Mouse (Mus musculus) G1E (cell line): ENCODE results near the gene Inpp5d. TPM values are rescaled to one million over a fixed set of nuclear protein-coding genes. Genes with fewer than 3 reads are reported as not detected.

Experiments used
- ATAC-seq: 2 replicates; pipeline ENCODE4 v1.8.0; 2016; ENCODE audit warnings: mild to moderate bottlenecking; ENCODE audit not compliant: insufficient number of reproducible peaks, poor library complexity, low FRiP score, severe bottlenecking; ENCODE audit errors: extremely low read depth
- DNase-seq: peaks from one replicate; pipeline ENCODE4 v3.0.0; 2012; ENCODE audit warnings: low spot score
- H3K27me3 ChIP-seq: 2 replicates; pipeline ENCODE4 v1.6.1; 2012; ENCODE audit warnings: mild to moderate bottlenecking, low read length, inconsistent platforms; ENCODE audit not compliant: insufficient read depth
- H3K36me3 ChIP-seq: replicated peaks from 2 replicates; pipeline ENCODE3; 2012; ENCODE audit warnings: mild to moderate bottlenecking, inconsistent platforms
- H3K4me1 ChIP-seq: 2 replicates; pipeline ENCODE4 v1.6.1; 2012; ENCODE audit warnings: low read depth, low read length, inconsistent platforms, mixed read lengths; ENCODE audit not compliant: insufficient read depth
- H3K4me3 ChIP-seq: 2 replicates; pipeline ENCODE4 v1.5.1; 2012; ENCODE audit warnings: low read depth, mild to moderate bottlenecking, inconsistent platforms, low read length, moderate library complexity, mixed read lengths
- H3K9me3 ChIP-seq: replicated peaks from 2 replicates; pipeline ENCODE4 v1.6.1; 2012; ENCODE audit warnings: inconsistent platforms
- CTCF ChIP-seq: IDR thresholded peaks from 2 replicates; pipeline ENCODE4 v1.5.1; 2012; ENCODE audit warnings: low read depth, low read length, inconsistent platforms, mixed read lengths
- GATA1 ChIP-seq: IDR thresholded peaks from 2 replicates; pipeline ENCODE4 v1.6.1; 2012; ENCODE audit warnings: borderline replicate concordance, low read length, inconsistent platforms, mixed read lengths
- GATA2 ChIP-seq: IDR thresholded peaks from 2 replicates; pipeline ENCODE4 v1.6.1; 2012; ENCODE audit warnings: low read depth, low read length, inconsistent platforms, borderline replicate concordance
- POLR2AphosphoS5 ChIP-seq: IDR thresholded peaks from 2 replicates; pipeline ENCODE4 v1.6.1; 2012; ENCODE audit warnings: low read depth, low read length, inconsistent platforms; ENCODE audit not compliant: insufficient replicate concordance
- TAL1 ChIP-seq: conservative IDR thresholded peaks from 2 replicates; pipeline ENCODE4 v1.6.1; 2012; ENCODE audit warnings: low read depth, low read length, inconsistent platforms, mixed read lengths
- polyA plus RNA-seq: library from polyadenylated mRNA; stranded (reverse); fragments of >175 nt; gene quantifications from 2 replicates; pipeline ENCODE4 v1.2.3, GENCODE M21; 2012
- total RNA-seq, 2 experiments: library from RNA; stranded (forward) in 1 of 2; stranded (reverse) in 1 of 2; fragments of 200-1000 nt in 1 of 2; fragments of >200 nt in 1 of 2; fragmentation: Nextera tagmentation in 1 of 2; gene quantifications; 2 replicates each; pipeline ENCODE4 v1.2.3; 2014 to 2017

Inpp5d gene
- total and polyA plus RNA-seq, 3 experiments, result 122 to 238 (median 186) TPM

GRCm38 (mm10) chr1:87621146-87621857 lies 1.2 kb downstream of the Inpp5d start:
- H3K4me1 ChIP-seq, result peaks cover 77% of the 10 kb centered on the region
- no peaks in the 10 kb centered on the region for H3K9me3 ChIP-seq
- H3K36me3 ChIP-seq, result peaks cover 47% of the 10 kb centered on the region
- ATAC-seq (no peak), DNase-seq (no peak)
- peak overlapping the region; percentile 74 for H3K4me3 ChIP-seq
- no peaks in the 10 kb centered on the region for H3K27me3 ChIP-seq
- no peak for TF ChIP-seq CTCF
- no peak for TF ChIP-seq POLR2AphosphoS5

DNA sequence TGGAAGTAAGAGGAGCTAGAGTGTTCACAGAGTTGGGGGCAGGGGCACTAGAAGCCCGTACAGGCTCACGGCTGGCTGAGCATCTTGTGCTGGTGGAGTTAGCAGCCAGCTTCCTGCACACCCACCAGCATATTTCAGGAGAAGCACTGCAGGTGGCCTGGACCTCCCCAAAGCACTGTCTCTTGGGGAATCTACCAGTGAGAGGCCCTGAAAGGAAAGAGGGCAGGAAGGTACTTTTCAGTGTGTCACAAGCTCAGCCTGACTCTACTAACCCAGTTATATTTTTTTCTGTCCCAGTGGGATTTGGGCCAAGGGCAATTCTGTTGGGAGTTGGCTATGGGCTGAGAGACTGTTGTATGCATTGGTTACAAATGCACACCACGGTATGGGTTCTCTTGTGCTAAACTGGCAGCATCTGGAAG lies 1.8 kb downstream of the Inpp5d start:
- DNase-seq (no peak), ATAC-seq (no peak)
- Histone ChIP-seq H3K27me3 (no peaks in the 10 kb centered on the region), H3K4me3 (peak overlapping the region; percentile 74), H3K9me3 (no peaks in the 10 kb centered on the region), H3K36me3 (peaks cover 52% of the 10 kb centered on the region), H3K4me1 (peaks cover 78% of the 10 kb centered on the region)
- no peak for TF ChIP-seq GATA1
- no peak for TF ChIP-seq GATA2
- no peak for TF ChIP-seq CTCF
- TF ChIP-seq POLR2AphosphoS5, result no peak
- TF ChIP-seq TAL1, result no peak

- Histone ChIP-seq H3K4me1 (peaks cover 97% of the 10 kb centered on the region), H3K27me3 (no peaks in the 10 kb centered on the region), H3K9me3 (no peaks in the 10 kb centered on the region), H3K4me3 (no peak overlapping the region; the same call in 1 of the 2 replicates), H3K36me3 (peaks cover 68% of the 10 kb centered on the region)
- DNase-seq, result no peak
- no peak for TF ChIP-seq GATA1
- TF ChIP-seq POLR2AphosphoS5, result no peak
- peak; percentile 55 for TF ChIP-seq TAL1
- no peak for TF ChIP-seq GATA2
- TF ChIP-seq CTCF, result no peak
- no peak for ATAC-seq
These were observed 4.0 kb downstream of the Inpp5d start for GRCm38 (mm10) chr1:87623977-87624666.

DNA sequence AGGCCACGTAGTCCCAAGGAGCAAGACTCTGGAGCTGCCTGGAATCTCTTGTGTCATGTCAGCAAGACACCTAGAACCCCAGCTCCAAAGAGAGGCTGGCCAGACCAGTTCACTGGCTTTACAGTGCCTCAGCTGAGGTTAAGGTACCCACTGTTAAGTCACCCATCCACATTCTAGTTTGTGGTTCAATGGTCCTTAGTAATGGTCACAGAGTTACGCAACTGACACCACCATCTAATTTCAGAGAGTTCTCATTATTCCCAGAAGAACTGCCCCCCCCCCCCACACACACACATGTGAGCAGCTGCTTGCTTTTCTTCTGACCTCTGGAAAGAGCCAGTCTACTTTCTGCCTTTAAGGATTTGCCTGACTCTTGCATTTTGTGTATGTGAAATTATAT lies 4.7 kb downstream of the Inpp5d start:
- peaks cover 97% of the 10 kb centered on the region for H3K4me1 ChIP-seq
- H3K4me3 ChIP-seq, result peak overlapping the region; percentile 17; the same call in 1 of the 2 replicates
- H3K9me3 ChIP-seq, result no peaks in the 10 kb centered on the region
- no peak for ATAC-seq
- no peak for TF ChIP-seq GATA2
- TF ChIP-seq CTCF, result no peak
- TF ChIP-seq TAL1, result no peak
- TF ChIP-seq POLR2AphosphoS5, result no peak
- TF ChIP-seq GATA1, result no peak
- H3K36me3 ChIP-seq, result peaks cover 75% of the 10 kb centered on the region
- no peaks in the 10 kb centered on the region for H3K27me3 ChIP-seq
- no peak for DNase-seq

- TF ChIP-seq CTCF, result no peak
- peaks cover 80% of the 10 kb centered on the region for H3K36me3 ChIP-seq
- H3K27me3 ChIP-seq, result no peaks in the 10 kb centered on the region
- DNase-seq (no peak), ATAC-seq (no peak)
- H3K4me1 ChIP-seq, result peaks cover 97% of the 10 kb centered on the region
- no peaks in the 10 kb centered on the region for H3K9me3 ChIP-seq
- H3K4me3 ChIP-seq, result peak overlapping the region; percentile 31; the same call in 1 of the 2 replicates
These were observed 5.3 kb downstream of the Inpp5d start for GRCm38 (mm10) chr1:87625254-87626025.

DNA sequence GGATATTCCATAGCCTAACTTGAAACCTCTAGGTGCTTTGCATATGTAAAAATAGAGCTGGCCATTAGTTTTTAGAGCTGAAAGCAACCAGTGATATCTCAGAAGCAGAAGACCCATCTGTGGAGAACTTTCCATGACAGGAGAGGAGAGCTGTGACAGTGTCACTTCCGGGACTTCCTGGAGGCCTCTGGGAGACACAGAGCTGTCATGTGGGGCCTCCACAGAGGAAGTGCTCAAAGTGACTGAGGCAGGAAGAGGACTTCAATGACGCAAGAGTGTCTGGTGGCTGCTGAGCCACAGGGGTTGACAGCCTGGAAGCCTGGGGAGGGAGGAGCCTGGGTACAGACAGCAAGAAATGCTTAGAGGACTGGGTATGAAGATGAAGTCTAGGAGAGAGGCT lies 6.2 kb downstream of the Inpp5d start:
- DNase-seq (peak; percentile 72), ATAC-seq (peak; percentile 81)
- Histone ChIP-seq H3K4me1 (peaks cover 96% of the 10 kb centered on the region), H3K27me3 (no peaks in the 10 kb centered on the region), H3K4me3 (peak overlapping the region; percentile 40; the same call in 1 of the 2 replicates), H3K9me3 (no peaks in the 10 kb centered on the region), H3K36me3 (peaks cover 82% of the 10 kb centered on the region)
- no peak for TF ChIP-seq CTCF
- no peak for TF ChIP-seq GATA2
- no peak for TF ChIP-seq TAL1
- no peak for TF ChIP-seq POLR2AphosphoS5
- TF ChIP-seq GATA1, result no peak
